Mouse (Mus musculus): ENCODE results near the gene Mmel1.

The Mmel1 gene

DNA sequence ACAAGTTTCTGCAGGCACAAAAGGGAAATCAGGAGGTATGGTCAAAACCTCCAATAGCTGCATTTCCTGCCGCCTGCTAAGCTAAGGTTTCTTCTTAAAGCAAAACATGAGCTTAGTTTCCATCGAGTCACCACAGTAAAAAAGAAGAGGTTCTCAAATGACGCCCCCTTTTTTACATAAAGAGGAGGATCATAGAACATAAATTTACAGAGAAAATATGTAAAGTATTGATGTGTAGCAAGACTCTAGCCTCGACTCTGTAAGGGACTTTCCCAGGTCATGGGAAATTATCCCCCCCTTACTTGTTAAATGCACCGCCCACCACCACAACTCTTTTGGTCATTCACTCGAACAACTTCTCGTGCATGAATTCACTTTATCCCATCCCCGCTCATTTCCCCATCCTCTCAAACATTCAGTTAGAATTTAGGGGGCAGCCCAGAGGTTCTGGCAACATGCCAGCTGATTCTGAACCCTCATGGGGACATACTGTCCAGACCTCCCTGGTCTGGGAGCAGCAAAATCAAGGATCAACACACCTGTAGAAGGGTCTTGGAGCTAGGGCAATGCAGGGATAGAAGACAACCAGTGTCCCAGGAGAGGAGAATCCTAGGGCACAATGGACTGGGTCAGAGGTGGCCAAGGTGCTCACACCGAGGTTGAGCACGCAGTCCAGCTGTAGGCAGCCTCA is 73.4 kb downstream of the Mmel1 start:
- DNase-seq = no peak

DNA sequence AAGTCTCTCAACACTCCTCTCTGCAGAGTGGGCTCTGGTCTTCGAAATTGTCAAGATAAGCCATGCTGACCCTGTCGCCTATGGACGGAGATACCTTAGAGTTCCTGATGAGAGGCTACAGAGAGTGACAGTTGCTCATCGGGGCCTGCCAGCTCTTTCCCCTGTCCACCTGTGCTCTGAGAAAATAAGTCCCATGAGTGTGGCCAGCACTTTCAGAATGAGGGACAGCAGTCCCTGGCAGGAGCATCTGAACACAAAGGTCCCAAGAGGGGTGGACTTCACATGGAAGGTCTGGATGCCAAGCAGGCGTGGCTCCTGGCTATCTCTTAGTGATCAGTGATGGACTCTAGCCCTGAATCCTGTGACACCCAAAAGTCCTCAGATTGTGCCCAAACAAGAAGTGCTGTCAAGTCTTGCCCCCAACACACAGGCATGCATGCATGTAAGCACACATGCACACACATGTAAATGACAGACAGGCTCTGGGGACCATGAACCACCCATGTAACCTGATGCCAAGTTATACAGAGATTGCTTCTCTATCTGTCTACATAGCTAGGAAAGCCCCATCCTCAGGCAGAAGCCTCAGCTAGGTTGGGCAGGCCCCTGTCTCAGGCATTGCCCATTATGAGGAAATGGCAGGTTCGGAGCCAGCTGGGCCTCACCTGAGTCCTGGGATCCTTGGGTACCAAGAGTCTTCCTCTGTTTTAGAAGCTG is 74.1 kb downstream of the Mmel1 start:
- no peak for DNase-seq

DNA sequence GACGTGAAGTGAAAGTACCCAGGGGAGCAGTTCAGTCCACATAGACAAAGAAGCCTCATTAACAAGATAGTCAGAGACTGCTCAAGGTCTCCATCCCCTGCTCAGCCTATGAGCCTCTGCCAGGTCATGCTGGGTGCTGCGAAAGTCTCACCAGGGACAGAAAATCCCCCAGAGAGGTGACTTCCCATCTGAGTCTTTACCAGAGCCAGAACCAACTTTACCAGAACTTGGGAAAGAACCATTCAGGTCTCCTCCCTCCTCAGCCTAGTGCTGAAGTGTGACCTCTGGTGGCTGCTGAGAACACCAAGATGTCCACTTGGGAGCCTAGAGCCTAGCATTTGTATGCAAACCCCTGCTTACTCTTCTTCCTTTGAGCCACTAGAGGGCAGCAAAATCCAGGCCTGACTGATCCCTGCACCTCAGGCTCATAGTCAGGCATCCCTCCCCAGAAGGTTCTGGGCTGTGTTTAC is 74.8 kb downstream of the Mmel1 start:
- peak; percentile 92 for DNase-seq
